Mouse (Mus musculus) midbrain, postnatal 0 days (tissue): ENCODE measurements at regions not wholly inside any gene's neighbourhood (a gene's known extent, or its start where the extent isn't known, plus 50 kb on each side); places are given as distances from the start of the nearest gene placed in this dataset.

Source experiments
- ATAC-seq: fragments of 200-750 bp; cut with Nextera tagmentation; 2 replicates; pipeline ENCODE4 v1.8.0; 2017; ENCODE audit warnings: moderate number of reproducible peaks, mild to moderate bottlenecking, moderate TSS enrichment, moderate library complexity; ENCODE audit not compliant: low FRiP score
- DNase-seq: peaks from one replicate; pipeline ENCODE4 v3.0.0-alpha.2; 2015; ENCODE audit warnings: low spot score
- H3K27ac ChIP-seq: fragments of 300-500 bp; sonication (generic); 2 replicates; pipeline ENCODE4 v1.5.1; 2014; ENCODE audit warnings: low read depth, mild to moderate bottlenecking, low read length, mixed read lengths
- H3K27me3 ChIP-seq: fragments of 300-500 bp; sonication (generic); 2 replicates; pipeline ENCODE4 v1.6.1; 2014; ENCODE audit warnings: low read length, control low read depth, mixed read lengths; ENCODE audit not compliant: insufficient read depth
- H3K36me3 ChIP-seq: fragments of 300-500 bp; sonication (generic); 2 replicates; pipeline ENCODE4 v1.6.1; 2014; ENCODE audit warnings: low read length, control low read depth, mixed read lengths; ENCODE audit not compliant: insufficient read depth
- H3K4me1 ChIP-seq: fragments of 300-500 bp; sonication (generic); 2 replicates; pipeline ENCODE4 v1.6.1; 2014; ENCODE audit warnings: mild to moderate bottlenecking, control low read depth, antibody characterized with exemption, low read length, mixed read lengths; ENCODE audit not compliant: insufficient read depth
- H3K4me2 ChIP-seq: fragments of 300-500 bp; sonication (generic); 2 replicates; pipeline ENCODE4 v1.6.1; 2014; ENCODE audit warnings: low read depth, mild to moderate bottlenecking, low read length, mixed read lengths; ENCODE audit not compliant: poor library complexity, severe bottlenecking
- H3K4me3 ChIP-seq: fragments of 300-500 bp; sonication (generic); 2 replicates; pipeline ENCODE4 v1.5.1; 2014; ENCODE audit warnings: low read depth, mild to moderate bottlenecking, low read length, moderate library complexity
- H3K9ac ChIP-seq: fragments of 300-500 bp; sonication (generic); replicated peaks from 2 replicates; pipeline ENCODE4 v1.6.1; 2014; ENCODE audit warnings: mild to moderate bottlenecking, low read length, moderate library complexity, mixed read lengths; ENCODE audit not compliant: poor library complexity, severe bottlenecking
- H3K9me3 ChIP-seq: fragments of 300-500 bp; sonication (generic); 2 replicates; pipeline ENCODE4 v1.6.1; 2016; ENCODE audit warnings: low read length, control low read depth
- CTCF ChIP-seq: IDR thresholded peaks from 2 replicates; pipeline ENCODE4 v1.5.1; 2016; ENCODE audit warnings: antibody characterized with exemption, mild to moderate bottlenecking
- WGBS: fragments of 180-500 bp; shearing (Covaris S2); extraction: QIAGEN DNeasy Blood & Tissue Kit; methylation state at CpG from one replicate; pipeline ENCODE4 v1.1.7; 2014; 5-methylcytosine and 5-hydroxymethylcytosine counted together

- DNase-seq (no peak), ATAC-seq (no peak)
- Histone ChIP-seq H3K4me3 (no peak overlapping the region), H3K9me3 (no peaks in the 10 kb centered on the region), H3K4me2 (no peak overlapping the region), H3K27ac (no peak overlapping the region), H3K36me3 (no peaks in the 10 kb centered on the region), H3K9ac (no peak overlapping the region), H3K27me3 (no peaks in the 10 kb centered on the region), H3K4me1 (no peaks in the 10 kb centered on the region)
- no peak for TF ChIP-seq CTCF
- WGBS = 88% methylated on average over 5 of the region's 5 CpGs
These were observed 144.7 kb upstream of the Cnot2 start for GRCm38 (mm10) chr10:116726031-116726430.

GRCm38 (mm10) chr10:116721986-116722385, 140.7 kb upstream of the Cnot2 start:
- H3K9me3 ChIP-seq = no peaks in the 10 kb centered on the region
- H3K27ac ChIP-seq = no peak overlapping the region
- no peak for TF ChIP-seq CTCF
- ATAC-seq (no peak), DNase-seq (no peak)
- no peaks in the 10 kb centered on the region for H3K36me3 ChIP-seq
- H3K9ac ChIP-seq = no peak overlapping the region
- no peak overlapping the region for H3K4me2 ChIP-seq
- H3K4me1 ChIP-seq = no peaks in the 10 kb centered on the region
- no peak overlapping the region for H3K4me3 ChIP-seq
- 96% methylated on average over 9 of the region's 9 CpGs for WGBS
- no peaks in the 10 kb centered on the region for H3K27me3 ChIP-seq

- H3K4me3 ChIP-seq = no peak overlapping the region
- H3K9ac ChIP-seq = no peak overlapping the region
These were observed 138.3 kb upstream of the Cnot2 start for GRCm38 (mm10) chr10:116719616-116720015.

DNA sequence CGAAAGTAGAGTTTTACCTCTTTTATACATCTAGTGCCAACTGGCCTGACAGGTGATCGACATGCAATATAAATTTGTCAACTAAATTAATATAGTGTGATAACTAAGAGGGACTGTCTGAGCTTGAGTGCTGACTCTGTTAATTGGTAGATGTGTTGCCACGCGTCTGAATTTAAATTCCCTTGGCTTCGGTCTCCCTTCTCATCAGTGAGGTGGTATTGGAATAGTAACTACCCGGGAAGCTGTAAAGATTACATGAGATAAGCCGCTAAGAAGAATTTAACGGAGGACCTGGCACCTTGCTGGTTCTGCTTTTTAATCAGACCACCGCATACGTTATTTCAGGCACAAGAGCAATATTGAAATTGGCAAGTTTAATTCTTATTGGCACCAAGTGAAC, 136.7 kb upstream of the Cnot2 start:
- no peak for TF ChIP-seq CTCF
- Histone ChIP-seq H3K9ac (no peak overlapping the region), H3K9me3 (no peaks in the 10 kb centered on the region), H3K27ac (no peak overlapping the region), H3K4me1 (no peaks in the 10 kb centered on the region), H3K4me3 (no peak overlapping the region), H3K27me3 (no peaks in the 10 kb centered on the region), H3K36me3 (no peaks in the 10 kb centered on the region), H3K4me2 (no peak overlapping the region)
- DNase-seq (no peak), ATAC-seq (no peak)
- 54% methylated on average over 10 of the region's 10 CpGs for WGBS

More at GRCm38 (mm10) chr10:116719616-116720015, 138.3 kb upstream of the Cnot2 start:
- Histone ChIP-seq H3K4me2 (no peak overlapping the region), H3K36me3 (no peaks in the 10 kb centered on the region), H3K4me1 (no peaks in the 10 kb centered on the region), H3K9me3 (no peaks in the 10 kb centered on the region), H3K27ac (no peak overlapping the region), H3K27me3 (no peaks in the 10 kb centered on the region)
- no peak for TF ChIP-seq CTCF
- DNase-seq (no peak), ATAC-seq (no peak)
- WGBS = 85% methylated on average over 5 of the region's 5 CpGs

DNA sequence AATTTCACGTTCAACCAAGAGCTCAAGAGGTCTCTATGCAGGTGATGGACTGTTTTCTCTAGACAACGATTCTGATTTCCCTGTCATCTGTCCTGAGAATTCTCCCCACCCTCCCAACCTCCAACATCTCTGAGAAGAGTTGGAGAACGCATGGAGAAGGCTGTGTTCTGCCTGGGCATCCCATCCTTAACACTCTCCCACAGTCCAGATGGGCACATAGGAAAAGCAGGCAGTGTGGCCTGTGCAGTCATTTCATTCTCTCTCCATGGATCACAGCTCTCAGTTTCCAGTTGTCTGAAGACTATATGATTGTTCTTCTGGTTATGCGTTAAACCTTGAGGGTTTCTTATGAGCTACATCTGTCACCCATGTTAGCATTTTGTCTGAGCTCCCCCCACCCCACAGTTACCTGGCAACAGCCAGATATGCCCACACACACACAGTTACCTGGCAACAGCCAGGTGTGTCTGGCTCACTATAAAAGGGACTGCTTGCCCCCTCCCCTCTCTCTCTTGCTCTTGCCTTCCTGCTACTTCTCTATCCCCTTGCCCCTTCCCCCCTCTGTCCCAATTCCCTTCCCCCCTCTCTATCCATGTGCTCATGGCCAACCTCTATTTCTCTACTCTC, 135.8 kb upstream of the Cnot2 start:
- Histone ChIP-seq H3K27me3 (no peaks in the 10 kb centered on the region), H3K36me3 (no peaks in the 10 kb centered on the region), H3K4me1 (no peaks in the 10 kb centered on the region), H3K4me3 (no peak overlapping the region), H3K4me2 (no peak overlapping the region), H3K9me3 (no peaks in the 10 kb centered on the region), H3K27ac (no peak overlapping the region), H3K9ac (no peak overlapping the region)
- WGBS = 77% methylated on average over 4 of the region's 4 CpGs
- TF ChIP-seq CTCF = no peak
- 0 out of 2 replicates have a peak, but pooled peaks have one; percentile 44 for ATAC-seq
- no peak for DNase-seq

- Histone ChIP-seq H3K27ac (no peak overlapping the region), H3K27me3 (no peaks in the 10 kb centered on the region), H3K9ac (no peak overlapping the region), H3K9me3 (no peaks in the 10 kb centered on the region), H3K4me3 (no peak overlapping the region), H3K4me1 (no peaks in the 10 kb centered on the region), H3K36me3 (no peaks in the 10 kb centered on the region), H3K4me2 (no peak overlapping the region)
- no peak for TF ChIP-seq CTCF
- WGBS = 62% methylated on average over 11 of the region's 11 CpGs
- DNase-seq (no peak), ATAC-seq (no peak)
These were observed 132.1 kb upstream of the Cnot2 start for GRCm38 (mm10) chr10:116713456-116713855.
